Mouse (Mus musculus): ENCODE measurements around the gene Ccdc136.

DNA sequence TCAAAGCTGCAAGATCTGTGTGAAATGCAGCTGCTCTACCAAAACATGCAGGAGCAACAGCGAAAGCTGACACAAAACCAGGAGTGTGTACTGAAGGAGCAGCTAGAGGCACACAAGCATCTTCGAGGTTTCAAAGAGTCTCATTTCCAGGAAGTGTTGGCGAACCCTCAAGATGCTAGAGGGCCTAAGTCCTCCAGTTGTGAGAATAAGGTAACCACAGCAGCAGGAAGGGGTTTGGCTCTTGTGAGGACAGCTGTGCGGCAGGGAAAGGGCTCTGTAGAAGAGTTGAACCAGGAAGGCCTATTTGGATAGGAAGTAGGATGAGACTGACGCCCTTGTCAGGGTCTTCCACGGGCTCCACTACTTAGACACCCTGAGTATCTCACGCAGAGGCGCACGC lies 19.3 kb downstream of the Ccdc136 start:
- TF ChIP-seq CTCF (IDR thresholded peaks at IDR 0.05; ENCODE audit: low read depth, low read length) (no peak), POLR2AphosphoS5 (IDR thresholded peaks at IDR 0.05; ENCODE audit: insufficient replicate concordance, low read depth, low read length) (no peak), TAL1 (conservative IDR thresholded peaks at IDR 0.05; ENCODE audit: low read depth, low read length) (no peak), GATA1 (IDR thresholded peaks at IDR 0.05; ENCODE audit: borderline replicate concordance, low read length) (no peak), GATA2 (IDR thresholded peaks at IDR 0.05; ENCODE audit: borderline replicate concordance, low read depth, low read length) (no peak)

Data from G1E (cell line).